Mouse (Mus musculus) left cerebral cortex, postnatal 36 days (tissue): ENCODE data around the gene Rabgap1l. TPM values are rescaled to one million over a fixed set of nuclear protein-coding genes. Genes with fewer than 3 reads are reported as not detected.
A peak's percentile ranks its signal among the peaks of the same experiment; 100 is the strongest.

Source experiments
- DNase-seq, 2 experiments: peaks; one replicate each; pipeline ENCODE4 v3.0.0; 2021 to 2022; ENCODE audit warnings: low spot score in 2 of 2, mixed read lengths in 1 of 2
- intact Hi-C: fragments of 180-260 bp; cut with DNase I; formaldehyde crosslinking; loops from one replicate; pipeline ENCODE4 v1.15.1; 2025
- total RNA-seq, 2 experiments: library from RNA; stranded (reverse); gene quantifications; 2 replicates each; pipeline ENCODE4 v1.2.3; 2021

The Rabgap1l gene
- total RNA-seq, 2 experiments from 2014 or later, result 190 to 205 TPM

DNA sequence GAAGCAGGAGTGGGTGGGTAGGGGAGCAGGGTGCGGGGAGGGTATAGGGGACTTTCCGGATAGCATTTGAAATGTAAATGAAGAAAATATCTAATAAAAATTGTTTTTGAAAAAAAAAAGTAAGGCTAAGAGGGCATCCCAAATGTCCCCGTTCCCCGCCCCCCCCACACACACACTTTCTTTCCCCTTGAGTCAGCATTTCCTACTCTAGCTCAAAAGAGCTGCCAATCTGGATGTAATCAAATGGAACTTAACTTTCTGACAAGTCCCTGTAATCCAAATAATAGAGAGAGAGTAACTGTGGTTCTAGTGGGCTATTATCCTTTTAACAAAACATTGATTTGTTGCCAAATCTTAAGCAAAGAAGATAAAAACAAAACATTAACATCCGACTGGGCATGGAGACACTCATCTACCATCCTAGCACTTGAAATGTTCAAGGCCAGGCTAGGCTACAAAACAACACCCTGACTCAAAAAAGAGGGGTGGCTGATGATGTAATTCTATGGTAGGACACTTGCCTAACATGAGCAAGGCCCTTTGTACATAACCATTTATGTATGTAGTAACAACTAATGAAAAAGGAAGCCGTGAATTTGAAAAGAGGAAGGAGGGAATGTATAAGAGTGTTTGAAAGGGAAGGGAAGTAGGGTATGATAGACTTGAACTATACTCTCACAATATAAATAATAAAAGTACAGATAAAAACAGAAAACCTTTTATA is 439.1 kb downstream of the Rabgap1l start:
- intact Hi-C loops, result no loop called here
- no peak for DNase-seq

DNA sequence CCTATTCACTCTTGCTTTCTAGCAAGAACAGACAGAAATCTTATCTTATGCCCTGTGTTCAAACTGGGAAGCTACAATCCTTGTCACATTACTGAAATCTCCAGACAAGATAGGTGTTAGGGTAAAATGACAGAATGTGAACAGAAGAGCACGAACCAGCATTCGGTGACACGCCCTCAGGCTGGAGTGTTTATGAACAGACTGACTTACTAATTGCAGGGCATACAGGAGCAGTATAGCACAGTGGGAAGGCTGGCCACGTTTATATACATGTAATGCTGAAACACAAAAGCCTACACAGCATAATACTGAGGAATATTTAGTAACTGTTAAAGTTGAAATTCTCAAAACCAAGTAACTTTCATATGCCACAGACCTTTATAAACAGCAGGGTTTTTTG is 440.7 kb downstream of the Rabgap1l start:
- no peak for DNase-seq
- intact Hi-C loops, result no loop called here

DNA sequence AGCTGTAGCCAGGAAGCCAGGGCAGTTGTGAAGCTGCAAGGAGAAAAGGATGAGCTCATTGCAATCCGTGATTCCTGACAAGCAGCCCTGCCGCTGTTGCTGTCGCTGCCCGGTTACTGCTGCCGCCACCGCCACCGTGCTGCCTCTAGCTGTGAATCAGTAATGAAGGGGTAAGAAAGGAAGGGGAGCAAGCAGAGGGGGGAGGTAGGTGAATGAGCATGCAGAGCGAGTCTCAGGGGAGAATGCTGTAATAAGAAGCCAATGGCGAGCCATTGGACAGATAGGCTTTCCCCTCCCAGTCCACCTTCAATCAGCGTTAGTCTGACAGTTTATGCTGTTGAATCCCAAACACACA is 441.2 kb downstream of the Rabgap1l start:
- intact Hi-C loops, result no loop called here

DNA sequence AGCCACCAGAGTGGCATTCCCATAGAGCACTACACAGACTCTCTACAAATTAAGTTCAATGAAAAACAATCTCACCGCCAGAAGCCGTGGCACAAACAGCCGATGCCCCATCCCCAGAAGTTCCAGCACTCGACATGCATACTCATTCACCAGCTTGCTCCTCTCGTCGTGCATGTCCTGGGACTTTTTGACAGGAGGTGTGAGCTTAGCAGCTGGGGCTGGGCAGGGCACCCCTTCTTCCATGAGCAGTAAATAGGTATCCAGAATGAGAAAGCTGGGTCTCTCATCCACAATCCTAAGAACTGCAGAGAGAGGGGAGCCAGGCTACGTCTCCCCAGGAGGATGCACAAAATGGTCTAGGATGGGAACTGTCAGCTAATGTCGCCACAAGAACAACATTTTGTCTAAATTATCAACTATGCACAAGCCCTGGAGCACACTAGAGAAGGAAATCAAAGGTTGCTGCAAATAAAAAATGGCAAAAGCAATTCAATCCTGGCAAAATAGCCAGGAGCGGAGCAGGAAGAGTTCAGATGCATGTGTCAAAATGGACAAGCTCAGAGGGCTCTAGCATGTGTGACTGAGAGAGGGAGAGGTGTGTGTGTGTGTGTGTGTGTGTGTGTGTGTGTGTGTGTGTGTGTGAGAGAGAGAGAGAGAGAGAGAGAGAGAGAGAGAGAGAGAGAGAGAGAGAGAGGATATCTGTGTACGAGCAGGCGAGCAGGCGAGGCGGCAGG is 441.7 kb downstream of the Rabgap1l start:
- intact Hi-C loops, result no loop called here
- peak; percentile 29 to 32 for DNase-seq

More for the DNA sequence above, 441.2 kb downstream of the Rabgap1l start:
- peak; percentile 79 to 80 for DNase-seq

DNA sequence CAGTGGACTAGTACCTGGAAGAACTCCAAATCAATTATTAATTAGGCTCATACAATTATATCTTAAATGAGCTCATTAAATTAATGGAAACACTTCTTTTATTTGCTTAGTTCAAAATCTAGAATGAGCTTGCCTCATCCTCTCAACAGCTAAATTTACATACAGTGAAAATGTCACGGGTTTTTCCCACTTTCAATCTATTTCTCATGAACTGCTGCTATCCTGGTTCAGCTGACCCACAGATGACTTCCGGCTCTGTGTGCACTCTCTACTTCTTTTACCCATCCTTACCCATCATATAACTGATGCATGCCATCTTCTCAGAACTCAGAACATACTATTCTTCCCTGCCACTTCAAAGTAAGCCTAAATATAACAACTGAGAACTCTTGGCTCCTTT is 452.4 kb downstream of the Rabgap1l start:
- intact Hi-C loops, result no loop called here
- no peak for DNase-seq

DNA sequence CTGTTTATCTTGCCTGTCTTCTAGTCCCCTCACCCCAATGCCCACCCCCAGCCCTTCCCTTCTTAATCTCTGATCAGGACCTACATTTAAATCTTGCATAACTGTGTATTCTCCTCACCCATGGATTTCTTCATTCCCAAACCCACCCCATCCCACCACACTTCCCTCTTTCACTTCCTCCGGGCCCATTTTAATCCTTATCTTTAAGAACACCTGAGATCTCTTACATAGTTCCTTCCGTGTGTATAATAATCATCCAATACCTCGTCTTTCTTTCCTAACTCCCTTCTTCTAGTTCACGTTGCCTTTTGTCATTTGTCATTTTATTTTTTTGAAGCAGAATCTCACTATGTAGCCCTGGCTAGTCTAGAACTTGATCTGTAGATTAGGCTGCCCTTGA is 453.6 kb downstream of the Rabgap1l start:
- no peak for DNase-seq
- intact Hi-C loops, result no loop called here

DNA sequence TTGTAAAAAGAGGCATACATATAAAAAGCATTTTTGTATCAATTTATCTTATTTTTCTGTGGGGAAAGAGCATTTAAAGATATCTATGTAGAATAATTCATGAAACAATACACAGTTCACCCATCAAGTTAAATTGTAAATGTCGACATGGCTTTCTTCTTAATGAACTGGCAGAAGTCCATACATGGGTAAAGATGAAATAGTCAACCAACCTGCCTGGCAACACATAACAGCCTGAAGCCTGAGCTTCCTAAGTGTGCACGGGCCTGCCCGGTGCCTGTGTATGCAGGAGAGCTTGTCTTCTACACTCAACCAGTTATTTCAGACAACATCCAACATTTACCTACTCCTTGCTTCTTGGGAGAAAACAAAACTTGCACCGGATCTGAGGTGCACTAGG is 458.2 kb downstream of the Rabgap1l start:
- intact Hi-C loops, result loop anchor here (5.0 kb wide), 1 partner anchor 42 kb away; no protein-coding TSS in a partner anchor
- no peak for DNase-seq

DNA sequence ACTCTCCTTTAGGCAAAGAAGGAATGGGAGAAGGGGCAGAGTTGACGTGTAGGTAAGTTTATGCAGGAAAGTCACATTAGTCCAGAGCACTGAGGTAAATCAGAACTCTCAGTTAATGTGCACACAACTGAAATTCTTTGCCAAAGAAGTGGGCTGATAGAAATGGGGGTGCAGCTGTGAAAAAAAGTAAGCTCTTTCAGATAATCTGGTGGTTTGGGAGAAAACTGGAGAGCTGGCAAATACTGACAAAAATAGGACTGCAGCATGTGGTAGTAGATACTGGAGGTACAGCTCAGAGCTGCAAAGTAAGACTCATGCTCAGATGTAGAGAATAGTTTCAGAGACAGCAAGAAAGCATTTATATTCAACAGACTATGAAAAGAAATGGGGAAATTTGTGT is 462.2 kb downstream of the Rabgap1l start:
- DNase-seq, result peak; percentile 35 to 46
- intact Hi-C loops, result loop anchor here (5.0 kb wide), 1 partner anchor 39 kb away; no protein-coding TSS in a partner anchor

DNA sequence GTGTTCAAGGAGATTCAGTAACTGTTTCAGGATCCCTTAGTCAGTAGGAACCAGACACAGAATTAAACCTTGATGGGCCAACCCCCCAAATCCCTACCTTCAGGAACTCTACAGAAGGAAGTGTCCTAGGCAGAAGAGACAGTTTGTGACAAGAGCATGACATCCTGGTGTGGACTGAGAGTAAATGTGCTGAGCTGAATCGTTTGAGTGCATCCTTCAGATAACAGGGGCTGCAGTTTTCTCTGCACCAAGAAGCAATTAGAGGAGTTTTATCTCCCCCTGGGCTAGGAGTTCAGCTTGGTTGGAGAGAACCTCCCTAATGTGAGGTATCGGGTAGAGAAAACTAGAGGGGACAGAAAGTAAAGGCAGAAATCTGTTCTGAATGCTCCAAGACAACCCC is 462.8 kb downstream of the Rabgap1l start:
- intact Hi-C loops, result loop anchor here (5.0 kb wide), 1 partner anchor 38 kb away; no protein-coding TSS in a partner anchor
- no peak for DNase-seq

DNA sequence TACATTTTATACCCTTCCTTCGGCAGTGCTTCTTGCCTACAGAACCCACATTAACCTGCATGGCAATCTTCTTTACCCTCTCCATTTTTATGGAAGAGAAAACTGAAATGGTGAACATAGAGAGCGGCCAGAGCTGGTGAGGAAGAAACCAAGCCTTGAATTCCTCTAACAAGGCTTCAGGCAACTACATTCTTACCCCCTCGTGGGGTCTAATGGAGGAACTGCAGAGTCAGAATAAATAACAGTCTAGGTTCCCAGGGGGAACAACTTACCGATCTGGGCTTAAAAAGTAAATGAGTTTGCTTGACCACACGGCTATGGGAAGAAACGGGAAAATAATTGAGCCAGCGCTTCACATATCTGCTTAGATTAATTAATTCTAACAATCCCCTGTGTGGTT is 463.2 kb downstream of the Rabgap1l start:
- intact Hi-C loops, result loop anchor here (5.0 kb wide), 1 partner anchor 37 kb away; no protein-coding TSS in a partner anchor

DNA sequence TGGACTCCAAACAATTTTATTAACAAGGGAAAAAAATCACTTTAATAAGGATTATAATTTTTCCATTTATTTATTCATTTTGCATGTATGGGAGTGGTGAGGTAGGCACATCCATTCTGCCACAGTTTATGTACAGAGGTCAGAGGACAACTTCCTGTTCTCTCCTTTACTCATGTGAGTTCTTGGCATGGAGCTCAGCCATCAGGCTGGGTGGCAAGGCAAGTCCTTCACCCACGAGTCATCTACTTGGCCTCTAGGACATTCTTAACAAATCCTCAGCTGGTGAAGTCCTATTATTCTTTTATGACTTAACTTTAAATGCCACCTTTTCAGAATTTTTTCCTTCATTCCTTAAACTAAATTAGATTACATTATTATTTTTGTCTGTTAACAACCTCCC is 465.5 kb downstream of the Rabgap1l start:
- intact Hi-C loops, result no loop called here
- DNase-seq, result no peak

More for the DNA sequence above, 463.2 kb downstream of the Rabgap1l start:
- DNase-seq, result no peak

DNA sequence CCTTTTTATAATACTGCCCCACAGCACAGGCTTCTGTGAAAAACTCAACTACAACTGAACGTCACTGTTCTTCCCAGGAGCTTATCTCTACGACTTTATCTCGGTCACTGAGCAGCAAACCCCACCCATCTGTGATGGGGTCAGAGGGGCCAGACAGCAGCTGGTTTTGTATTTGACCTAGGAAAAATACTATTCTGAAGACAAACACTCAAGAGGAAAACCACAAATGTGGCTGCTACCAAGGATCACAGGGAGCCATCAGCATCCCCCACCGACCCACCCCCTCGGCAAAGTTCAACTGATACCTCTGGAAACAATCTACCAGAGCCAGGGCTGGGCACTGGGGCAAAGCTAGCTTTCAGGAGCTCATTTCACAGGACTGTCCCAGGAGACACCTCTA is 467.5 kb downstream of the Rabgap1l start:
- intact Hi-C loops, result no loop called here
- no peak for DNase-seq

DNA sequence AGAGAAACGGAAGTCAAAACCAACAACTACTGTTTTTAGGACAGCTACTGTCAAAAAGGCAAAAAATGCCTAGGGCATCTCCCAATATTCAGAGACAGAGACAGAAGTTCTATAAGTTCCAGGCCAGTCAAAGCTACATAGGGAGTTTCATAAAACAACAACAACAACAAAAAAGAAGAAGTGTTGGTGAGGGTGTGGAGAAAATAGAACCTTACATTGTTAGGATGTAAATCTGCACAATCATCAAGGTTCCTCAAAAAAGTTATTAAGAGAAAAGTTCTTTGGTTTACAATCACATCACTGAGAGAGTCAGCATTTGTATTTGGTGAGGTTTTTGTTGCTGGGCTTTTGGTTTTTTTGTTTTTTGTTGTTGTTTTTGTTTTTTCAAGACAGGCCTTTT is 472.3 kb downstream of the Rabgap1l start:
- intact Hi-C loops, result no loop called here
- no peak for DNase-seq

DNA sequence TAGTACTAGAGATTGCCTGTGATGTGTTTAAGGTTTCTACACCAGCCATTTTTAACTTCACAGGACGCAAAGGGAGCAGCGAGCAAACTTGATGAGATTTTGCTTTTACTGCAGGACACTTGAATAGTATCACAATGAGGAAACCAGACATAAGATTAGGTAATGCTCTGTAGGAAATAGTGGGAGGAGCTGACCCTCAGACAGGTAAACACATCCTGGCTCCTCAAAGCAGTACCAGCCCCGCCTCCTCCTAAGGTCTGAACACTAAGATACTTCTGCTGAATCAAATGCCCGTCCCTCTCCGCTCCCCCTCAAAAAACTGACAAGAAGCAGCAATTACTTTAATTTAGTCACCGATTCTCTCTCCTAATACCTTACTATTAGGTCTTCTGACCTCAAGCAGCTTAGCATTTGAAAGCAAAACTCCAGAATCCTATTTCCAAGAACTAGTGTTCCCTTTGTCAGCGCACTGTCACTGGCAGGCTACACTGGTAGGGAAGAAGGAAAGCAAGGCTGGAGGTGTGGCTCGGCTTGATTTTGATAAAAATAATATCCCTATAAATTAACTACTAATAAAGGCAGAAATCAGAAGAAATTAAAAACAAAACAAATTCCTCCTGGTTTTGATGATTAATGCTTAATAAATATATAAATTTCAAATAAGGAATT is 474.8 kb downstream of the Rabgap1l start:
- no peak for DNase-seq

DNA sequence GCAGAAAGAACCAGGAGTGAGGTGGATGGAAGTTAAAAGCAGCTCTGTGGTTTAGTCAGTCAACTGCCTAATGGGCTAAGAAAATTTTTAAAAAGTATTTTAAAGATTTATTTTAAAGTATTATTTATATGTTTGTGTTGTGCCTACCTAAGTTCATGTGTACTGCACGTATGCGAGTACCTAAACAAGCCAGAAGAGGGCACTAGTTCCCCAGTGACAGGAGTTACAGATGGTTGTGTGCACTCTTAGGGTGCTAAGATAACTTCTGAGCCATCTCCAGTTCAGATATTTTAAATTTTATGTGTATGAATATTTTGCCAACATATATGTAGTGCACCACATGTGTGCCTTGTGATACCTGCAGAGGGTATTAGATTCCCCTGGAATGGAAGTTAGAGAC is 476.8 kb downstream of the Rabgap1l start:
- no peak for DNase-seq
- intact Hi-C loops, result no loop called here

More for the DNA sequence above, 474.8 kb downstream of the Rabgap1l start:
- intact Hi-C loops, result no loop called here

DNA sequence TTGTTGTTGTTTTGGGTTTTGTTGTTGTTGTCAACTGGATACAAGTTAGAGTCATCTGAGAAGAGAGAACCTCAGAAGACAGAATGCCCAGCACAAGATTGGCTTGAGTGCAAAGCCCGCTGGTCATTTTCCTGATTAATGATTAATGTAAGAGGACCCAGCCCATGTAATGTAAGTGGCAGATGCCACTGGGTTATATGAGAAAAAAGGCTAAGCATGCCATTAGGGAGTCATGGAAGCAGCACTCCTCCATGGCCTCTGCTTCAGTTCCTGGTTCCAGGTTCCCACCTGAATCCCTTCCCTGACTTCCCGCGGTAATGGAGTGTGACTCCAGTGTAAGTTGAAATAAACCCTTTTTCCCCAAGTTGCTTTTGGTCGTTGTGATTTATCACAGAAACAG is 480.4 kb downstream of the Rabgap1l start:
- no peak for DNase-seq
- intact Hi-C loops, result no loop called here

DNA sequence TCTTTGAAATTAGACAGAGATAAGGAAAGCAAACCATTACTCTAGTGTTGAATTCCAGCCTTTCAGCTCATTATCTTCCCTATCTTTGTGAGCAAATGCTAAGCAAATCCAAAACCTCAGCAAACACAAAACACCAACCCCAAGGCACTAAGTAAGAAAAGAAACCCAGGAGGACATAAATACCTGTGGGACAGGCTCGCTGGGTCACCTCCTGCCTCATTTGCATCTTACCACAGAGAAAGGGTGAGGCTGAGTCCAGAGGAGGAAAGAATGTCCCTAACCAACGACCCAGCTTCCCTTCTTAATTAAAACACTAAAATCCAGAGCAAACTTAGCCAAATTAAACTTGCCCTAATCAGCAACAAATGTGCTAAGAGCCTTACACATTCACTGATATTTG is 481.1 kb downstream of the Rabgap1l start:
- DNase-seq, result no peak
- intact Hi-C loops, result no loop called here

DNA sequence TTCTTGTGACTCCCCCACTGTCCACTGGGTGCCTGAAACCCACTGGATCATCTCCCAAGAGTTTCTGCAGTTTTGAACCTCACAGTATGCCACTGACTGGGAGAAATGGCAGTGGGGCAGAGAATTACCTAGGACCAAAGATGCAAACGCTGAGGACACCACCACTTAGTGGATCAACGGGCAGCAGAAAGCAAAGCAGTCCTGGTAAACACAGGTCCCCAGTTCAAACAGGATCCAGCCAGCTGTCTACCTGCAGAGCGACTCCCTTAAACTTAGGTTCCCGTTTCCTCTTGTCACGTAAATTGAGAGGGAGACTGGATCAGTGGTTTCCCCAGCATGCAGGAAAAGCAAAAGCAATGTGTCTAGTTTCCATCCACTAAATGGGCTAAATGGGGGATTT is 483.1 kb downstream of the Rabgap1l start:
- intact Hi-C loops, result no loop called here
- no peak for DNase-seq

DNA sequence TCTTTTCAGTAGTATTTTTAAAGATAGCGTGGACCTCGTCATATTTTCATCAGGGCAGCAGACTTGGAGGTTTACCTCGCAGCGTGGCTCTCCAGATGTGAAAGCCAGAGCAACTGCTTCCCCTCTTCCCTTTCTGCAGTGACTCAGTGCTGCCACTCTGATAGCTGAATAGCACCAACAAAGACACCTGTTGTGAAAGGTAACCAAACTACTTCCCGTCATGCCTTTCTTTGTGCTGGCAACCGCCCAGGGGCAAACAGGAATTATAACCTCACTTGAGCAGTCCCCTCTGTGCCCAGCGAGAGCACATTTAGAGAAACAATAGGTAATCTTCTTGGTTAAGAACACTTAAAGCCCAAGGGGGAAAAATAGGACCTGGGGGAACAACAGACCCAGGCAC is 484.0 kb downstream of the Rabgap1l start:
- intact Hi-C loops, result no loop called here
- no peak for DNase-seq

DNA sequence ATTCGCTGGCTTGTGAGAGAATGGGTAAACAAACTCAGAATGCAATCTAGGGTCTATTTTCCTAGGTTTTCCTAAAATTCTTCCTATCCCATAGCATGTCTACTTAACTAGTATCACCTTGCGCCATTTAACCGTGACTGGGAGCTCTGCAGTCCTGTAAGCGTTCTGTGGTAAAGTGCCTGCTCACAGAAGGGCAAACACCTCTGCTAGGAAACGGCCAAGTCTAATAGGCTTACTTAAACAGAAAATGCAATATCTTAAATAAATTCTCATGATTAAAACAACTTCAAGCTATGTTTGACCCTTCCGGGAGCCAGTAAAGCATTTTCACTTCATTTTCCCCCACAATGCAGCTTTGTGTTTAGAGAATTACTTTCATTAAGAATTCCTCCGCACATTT is 484.5 kb downstream of the Rabgap1l start:
- intact Hi-C loops, result no loop called here
- no peak for DNase-seq
